Mouse (Mus musculus) left cerebral cortex, postnatal 14 days (tissue): Measurements from ENCODE around the gene Rimbp2. TPM values are rescaled to one million over a fixed set of nuclear protein-coding genes. Genes with fewer than 3 reads are reported as not detected.
"Not testable (repeated sequence)": the region's sequence is repeated elsewhere in the genome, so short reads cannot be mapped to it uniquely, and the experiment has no call there.

Experiments
- DNase-seq, 2 experiments: peaks; one replicate each; pipeline ENCODE4 v3.0.0; 2021 to 2022; ENCODE audit warnings: low spot score in 2 of 2, mixed read lengths in 1 of 2
- intact Hi-C: fragments of 180-260 bp; cut with DNase I; formaldehyde crosslinking; loops from one replicate; pipeline ENCODE4 v1.15.1; 2025
- long read RNA-seq, 2 experiments: library from polyadenylated mRNA; stranded (forward); transcript quantifications; one replicate each; pipeline ENCODE4 v2.0.0; 2021
- total RNA-seq, 2 experiments: library from RNA; stranded (reverse); gene quantifications; 2 replicates each; pipeline ENCODE4 v1.2.3; 2021

The Rimbp2 gene
- total RNA-seq: 100 to 1,000 TPM; 135 to 155 TPM
- long read RNA-seq, experiment 1, partial matches to known transcripts: 11 of 32 reads
- long read RNA-seq, experiment 1, other reads (novel, unspliced or antisense): 21 of 32 reads
- long read RNA-seq, experiment 2, full-length matches to known transcripts: 1 of 39 reads
- long read RNA-seq, experiment 2, partial matches to known transcripts: 6 of 39 reads
- long read RNA-seq, experiment 2, other reads (novel, unspliced or antisense): 32 of 39 reads

GRCm38 (mm10) chr5:128953278-128954070 is at the start of gene Rimbp2:
Gene Rimbp2 (minus strand): TSS chr5:128953486.
- DNase-seq: peak; percentile 76 to 90
- intact Hi-C loops: loop anchor here (2.0 kb wide), 1 partner anchor 139 kb away; no protein-coding TSS in a partner anchor

GRCm38 (mm10) chr5:129002571-129003011 is 49.3 kb upstream of the Rimbp2 start:
- intact Hi-C loops: no loop called here
- DNase-seq: no peak

- intact Hi-C loops: no loop called here
- DNase-seq: no peak
These were observed 47.6 kb upstream of the Rimbp2 start for GRCm38 (mm10) chr5:129000706-129001468.

GRCm38 (mm10) chr5:128987141-128987954 is 34.1 kb upstream of the Rimbp2 start:
- no peak for DNase-seq
- intact Hi-C loops: loop anchor here (10.0 kb wide), 1 partner anchor 463 kb away; no protein-coding TSS in a partner anchor

DNA sequence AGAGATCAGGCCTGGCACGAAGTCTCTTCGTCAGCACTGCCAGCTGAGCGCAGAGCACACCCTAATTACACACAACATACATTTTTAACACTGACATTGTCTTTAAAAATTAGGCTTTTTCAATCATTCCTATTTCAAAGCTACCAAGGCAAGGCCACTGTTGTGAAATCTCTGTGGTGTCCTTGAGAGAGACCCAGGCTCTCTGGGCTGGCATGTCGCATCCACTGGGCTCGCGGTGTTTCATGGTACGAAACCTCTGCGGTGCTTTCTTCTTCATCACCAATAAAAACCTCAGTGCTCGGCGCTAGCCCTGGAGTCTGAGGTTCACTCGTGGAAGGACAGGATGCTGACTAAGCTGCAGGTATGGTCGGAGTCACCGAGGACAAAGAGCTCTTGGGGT is 32.7 kb upstream of the Rimbp2 start:
- no peak for DNase-seq
- intact Hi-C loops: loop anchor here (10.0 kb wide), 1 partner anchor 461 kb away; no protein-coding TSS in a partner anchor

GRCm38 (mm10) chr5:128984536-128984935 is 31.2 kb upstream of the Rimbp2 start:
- intact Hi-C loops: loop anchor here (5.0 to 10.0 kb wide), 2 partner anchors 252 to 460 kb away; no protein-coding TSS in a partner anchor
- DNase-seq: no peak

DNA sequence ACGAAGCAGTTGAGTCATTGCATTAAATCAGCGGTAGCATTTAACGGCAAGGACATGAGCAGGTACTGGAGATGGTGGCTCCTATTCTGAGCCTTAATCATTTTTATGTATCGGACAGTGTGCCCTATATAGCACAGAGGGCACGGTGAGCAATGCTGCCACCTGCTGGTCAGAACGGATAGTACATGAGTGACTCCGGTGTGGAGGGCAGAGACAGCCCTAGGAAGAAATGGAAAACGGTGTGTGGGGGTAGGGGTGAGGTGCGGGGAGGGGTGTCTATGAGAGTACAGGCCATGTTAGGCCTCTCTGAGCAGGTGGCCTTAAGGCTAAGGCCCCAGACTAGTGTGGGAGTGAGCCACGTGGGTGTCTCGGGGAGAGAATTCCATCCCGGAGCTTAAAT is 28.3 kb upstream of the Rimbp2 start:
- peak in 1 of 2 experiments; percentile 63 for DNase-seq
- intact Hi-C loops: loop anchor here (5.0 to 10.0 kb wide), 2 partner anchors 249 to 457 kb away; no protein-coding TSS in a partner anchor

- intact Hi-C loops: loop anchor here (5.0 to 10.0 kb wide), 2 partner anchors 249 to 456 kb away; no protein-coding TSS in a partner anchor
- no peak for DNase-seq
These were observed 27.6 kb upstream of the Rimbp2 start for GRCm38 (mm10) chr5:128980857-128981256.

- DNase-seq: no peak
- intact Hi-C loops: loop anchor here (10.0 kb wide), 1 partner anchor 204 kb away; no protein-coding TSS in a partner anchor
These were observed 25.7 kb upstream of the Rimbp2 start for GRCm38 (mm10) chr5:128978957-128979356.

DNA sequence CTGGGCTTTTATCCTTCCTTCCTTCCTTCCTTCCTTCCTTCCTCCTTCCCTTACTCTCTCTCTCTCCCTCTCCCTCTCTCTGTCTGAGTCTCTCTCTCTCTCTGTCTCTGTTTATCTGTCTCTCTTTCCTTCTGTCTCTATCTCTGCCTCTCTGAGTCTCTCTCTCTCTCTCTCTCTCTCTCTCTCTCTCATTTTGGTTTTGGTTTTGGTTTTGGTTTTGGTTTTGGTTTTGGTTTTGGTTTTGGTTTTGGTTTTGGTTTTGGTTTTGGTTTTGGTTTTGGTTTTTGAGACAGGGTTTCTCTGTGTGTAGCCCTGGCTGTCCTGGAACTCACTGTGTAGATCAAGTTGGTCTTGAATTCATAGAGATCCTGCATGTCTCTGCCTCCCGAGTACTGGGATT is 24.2 kb upstream of the Rimbp2 start:
- intact Hi-C loops: loop anchor here (10.0 kb wide), 1 partner anchor 203 kb away; no protein-coding TSS in a partner anchor

GRCm38 (mm10) chr5:128976266-128976665 is 23.0 kb upstream of the Rimbp2 start:
- peak; percentile 39 to 44 for DNase-seq
- intact Hi-C loops: loop anchor here (10.0 kb wide), 1 partner anchor 201 kb away; no protein-coding TSS in a partner anchor

More for the DNA sequence above, 24.2 kb upstream of the Rimbp2 start:
- DNase-seq: not testable (repeated sequence)

DNA sequence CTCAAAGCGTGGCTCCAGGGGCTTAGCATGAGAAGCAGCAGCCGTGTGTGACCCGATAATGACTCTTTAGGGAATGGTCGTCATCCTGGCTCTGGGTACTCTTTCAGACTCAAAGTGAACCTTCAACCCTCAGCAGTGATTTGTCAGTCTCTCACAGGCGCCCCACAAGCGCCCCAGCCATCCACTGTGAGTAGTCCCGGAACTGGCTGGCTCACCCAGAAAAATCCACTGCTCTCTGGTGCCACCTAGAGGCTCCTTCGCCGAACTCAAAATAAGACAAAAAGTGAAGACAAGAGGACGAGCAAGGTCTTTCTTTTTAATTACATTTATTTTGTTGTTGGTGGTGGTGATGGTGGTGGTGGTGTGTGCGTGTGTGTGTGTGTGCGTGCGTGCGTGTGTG is 18.0 kb upstream of the Rimbp2 start:
- peak; percentile 84 to 87 for DNase-seq
- intact Hi-C loops: loop anchor here (10.0 kb wide), 1 partner anchor 196 kb away; no protein-coding TSS in a partner anchor

DNA sequence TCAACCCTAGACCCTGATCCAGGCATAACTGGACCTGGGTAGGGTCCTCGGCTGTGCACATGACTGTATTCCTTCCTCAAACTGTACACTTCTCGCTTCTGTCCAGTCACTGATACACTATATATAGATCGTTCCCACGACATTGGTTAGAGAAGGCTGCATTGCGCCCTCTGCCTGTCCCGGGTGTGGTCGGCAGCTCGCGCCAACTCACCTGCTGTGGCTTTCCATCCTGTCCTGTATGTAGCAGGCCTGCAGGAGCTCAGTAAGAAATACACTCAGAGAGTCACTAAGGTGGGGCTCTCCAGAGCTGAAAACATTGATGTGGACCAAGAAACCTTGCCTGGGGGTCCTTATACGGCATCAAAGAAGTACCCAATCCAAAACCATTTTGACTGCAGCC is 17.6 kb upstream of the Rimbp2 start:
- DNase-seq: no peak
- intact Hi-C loops: loop anchor here (10.0 kb wide), 1 partner anchor 196 kb away; no protein-coding TSS in a partner anchor

DNA sequence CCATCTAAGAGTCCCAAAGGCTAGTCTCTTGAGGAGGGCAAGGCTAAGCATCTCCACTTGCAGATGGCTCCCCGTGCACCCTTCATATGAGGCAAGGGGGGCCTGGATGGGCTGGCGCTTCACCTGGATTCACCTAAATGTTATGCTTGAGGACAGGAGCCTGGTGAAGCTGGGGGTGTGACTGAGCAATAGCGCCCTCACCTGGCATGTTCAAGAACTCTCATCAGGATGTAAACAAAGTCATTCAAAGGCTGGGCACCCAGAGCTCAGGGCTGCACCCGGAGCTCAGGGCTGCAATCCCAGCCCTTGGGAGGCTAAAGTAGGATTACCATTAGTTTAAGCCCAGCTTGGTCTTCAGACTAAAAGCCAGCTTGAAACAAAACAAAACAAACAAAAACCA is 11.1 kb upstream of the Rimbp2 start:
- intact Hi-C loops: no loop called here
- DNase-seq: no peak

GRCm38 (mm10) chr5:128958916-128959315 is 5.6 kb upstream of the Rimbp2 start:
- DNase-seq: no peak
- intact Hi-C loops: no loop called here

- peak; percentile 58 to 72 for DNase-seq
- intact Hi-C loops: not testable (repeated sequence)
These were observed 1.1 kb upstream of the Rimbp2 start for GRCm38 (mm10) chr5:128954371-128954770.

DNA sequence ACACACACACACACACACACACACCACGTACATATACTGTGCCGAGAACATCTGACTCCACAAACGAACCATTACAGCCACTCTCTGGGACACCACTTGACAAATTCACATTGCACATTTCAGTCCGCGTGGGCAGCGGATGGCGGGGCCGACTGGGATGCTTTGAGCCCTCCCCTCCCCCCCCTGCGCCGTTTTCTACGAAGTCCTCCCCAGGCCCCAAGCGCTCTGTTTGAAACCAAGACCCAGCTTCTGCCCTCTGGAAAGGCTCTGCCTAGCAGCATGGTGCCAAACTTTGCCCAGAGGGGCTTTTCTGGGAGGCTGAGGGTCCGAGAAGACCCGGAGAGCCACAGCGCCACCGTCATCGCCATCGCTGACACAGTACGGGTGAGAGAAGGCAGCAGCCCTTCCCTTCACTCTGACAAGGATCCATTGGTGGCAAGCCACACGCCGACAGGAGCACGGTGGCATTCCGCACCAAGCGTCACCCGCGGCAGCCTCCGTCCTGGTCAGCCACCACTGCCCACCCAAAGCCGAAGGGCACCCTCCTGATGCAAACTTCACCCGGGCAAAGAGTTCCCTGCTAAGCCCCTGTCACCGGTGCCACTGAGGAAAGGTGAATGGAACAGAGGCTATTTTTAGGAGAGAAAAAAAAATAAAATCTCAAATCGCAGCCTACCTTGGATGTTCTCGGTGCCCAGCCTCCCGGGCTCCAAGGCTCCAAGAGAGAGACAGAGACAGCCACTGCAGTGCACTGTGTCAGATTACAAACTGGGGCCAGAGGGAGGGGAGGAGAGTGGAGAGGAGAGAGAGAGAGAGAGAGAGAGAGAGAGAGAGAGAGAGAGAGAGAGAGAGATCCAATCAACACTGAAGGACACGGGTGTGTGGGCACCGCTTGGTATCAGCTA is 743 bp downstream of the Rimbp2 start:
- peak; percentile 66 to 86 for DNase-seq
- intact Hi-C loops: loop anchor here (2.0 kb wide), 1 partner anchor 138 kb away; no protein-coding TSS in a partner anchor
